Mouse (Mus musculus): ENCODE data around the gene Tmem132d.
"Not testable (repeated sequence)": the region's sequence is repeated elsewhere in the genome, so short reads cannot be mapped to it uniquely, and the experiment has no call there.

Tmem132d gene

DNA sequence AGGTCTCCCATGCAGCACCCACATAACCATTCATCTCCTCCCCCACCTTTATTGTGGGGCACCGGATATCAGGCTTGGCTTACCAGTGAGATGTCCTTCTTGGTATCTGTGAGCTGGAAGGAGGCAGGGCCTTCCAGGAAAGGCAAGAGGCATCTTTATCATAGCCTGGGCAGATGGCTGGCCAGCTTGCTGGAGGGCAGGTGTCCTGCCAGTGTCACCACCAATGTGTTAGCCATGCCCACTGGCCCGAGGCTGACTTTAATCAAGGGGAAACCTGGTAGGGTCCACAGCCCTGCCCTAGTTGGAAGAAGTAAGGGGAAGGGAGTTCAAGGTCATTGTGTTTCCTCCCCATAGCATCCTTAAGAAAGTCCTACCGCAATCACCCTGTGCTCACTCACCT lies 676.9 kb downstream of the Tmem132d start:
- DNase-seq = peak; percentile 46 to 59

GRCm38 (mm10) chr5:127755594-127755993 lies 677.3 kb downstream of the Tmem132d start:
- peak in 1 of 2 experiments; percentile 29 for DNase-seq

GRCm38 (mm10) chr5:127751262-127751975 lies 681.5 kb downstream of the Tmem132d start:
- DNase-seq = no peak

DNA sequence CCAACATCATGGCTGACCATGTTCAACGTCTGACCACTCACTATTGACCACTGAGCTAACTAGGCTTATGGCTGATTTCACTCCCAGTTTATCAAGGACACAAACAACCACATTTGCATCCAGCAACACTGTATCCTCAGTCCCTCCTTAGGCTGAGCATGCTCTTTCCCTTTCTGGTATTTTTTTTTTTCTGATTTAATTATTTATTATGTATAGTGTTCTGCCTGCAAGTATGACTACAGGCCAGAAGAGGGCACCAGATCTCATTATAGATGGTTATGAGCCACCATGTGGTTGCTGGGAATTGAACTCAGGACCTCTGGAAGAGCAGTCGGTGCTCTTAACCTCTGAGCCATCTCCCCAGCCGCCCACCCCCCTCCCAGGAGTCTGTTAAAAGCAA lies 683.3 kb downstream of the Tmem132d start:
- DNase-seq = not testable (repeated sequence)

GRCm38 (mm10) chr5:127741331-127741730 lies 691.5 kb downstream of the Tmem132d start:
- DNase-seq = peak; percentile 37 to 55
